In genomic region chr3:88530082-88530864, GRCm38 (mm10) we compare ENCODE assay signal across 9 mouse cellular contexts. TPM values are rescaled to one million over a fixed set of nuclear protein-coding genes. Genes with fewer than 3 reads are reported as not detected.
DNase-seq lines count a peak whose midpoint lies in the region; ATAC-seq and TF ChIP-seq lines count a peak whose summit lies in the region.
"Had no signal": no experiment of that assay in that cellular context is flagged by ENCODE, and none has a peak within 500 bp of the region (broad histone marks: within the 10 kb centered on the region; RNA-seq: fewer than 3 reads in every experiment).

No protein-coding gene starts in this region.

- WGBS in heart, postnatal 0 days = 34% methylated on average over 11 of the region's 11 CpGs
- 9% methylated on average over 11 of the region's 11 CpGs for WGBS in midbrain, embryonic 10.5 days

- H3K9ac ChIP-seq in ES-Bruce4 (ENCODE audit: low read depth, poor library complexity, severe bottlenecking) = peak overlapping the region; percentile 84
- peak overlapping the region; percentile 40; the same call in 1 of the 2 replicates for H3K9ac ChIP-seq in heart, postnatal 0 days (replicated peaks; ENCODE audit: low read depth, low read length)

- TF ChIP-seq CTCF in ES-Bruce4 (IDR thresholded peaks at IDR 0.05; ENCODE audit: low read depth, low read length) = no peak
- no peak for TF ChIP-seq CTCF in heart, postnatal 0 days (IDR thresholded peaks at IDR 0.05; ENCODE audit: low read depth)

- H3K9me3 ChIP-seq in ES-Bruce4 (replicated peaks; ENCODE audit: control insufficient read depth, insufficient read depth, low read length, poor library complexity, severe bottlenecking) = no peaks in the 10 kb centered on the region
- H3K9me3 ChIP-seq in heart, postnatal 0 days (replicated peaks; ENCODE audit: control insufficient read depth, low read length) = no peaks in the 10 kb centered on the region
- H3K9me3 ChIP-seq in midbrain, embryonic 10.5 days (replicated peaks) = no peaks in the 10 kb centered on the region

- ATAC-seq in heart, postnatal 0 days (ENCODE audit: insufficient read depth, low read depth) = no peak

- no peaks in the 10 kb centered on the region for H3K27me3 ChIP-seq in ES-Bruce4 (ENCODE audit: control insufficient read depth, insufficient read depth, low read length, poor library complexity, severe bottlenecking)
- no peaks in the 10 kb centered on the region for H3K27me3 ChIP-seq in heart, postnatal 0 days (ENCODE audit: control insufficient read depth, insufficient read depth, low read length)
- H3K27me3 ChIP-seq in midbrain, embryonic 10.5 days (ENCODE audit: low read depth, poor library complexity, severe bottlenecking) = no peaks in the 10 kb centered on the region

- intact Hi-C loops in heart, postnatal 10 days (cut with DNase I) = no loop called here

- peaks cover 4% of the 10 kb centered on the region; the same call in 1 of the 2 replicates for H3K36me3 ChIP-seq in ES-Bruce4 (ENCODE audit: control insufficient read depth, insufficient read depth, low read length, poor library complexity, severe bottlenecking)
- no peaks in the 10 kb centered on the region; the same call in 1 of the 2 replicates for H3K36me3 ChIP-seq in heart, postnatal 0 days (replicated peaks; ENCODE audit: control insufficient read depth, insufficient read depth, low read length)
- peaks cover 18% of the 10 kb centered on the region for H3K36me3 ChIP-seq in midbrain, embryonic 10.5 days

- no peak for TF ChIP-seq POLR2A in ES-Bruce4 (IDR thresholded peaks at IDR 0.05; ENCODE audit: insufficient read depth, low read length)

- DNase-seq in heart, adult 11 months = peak; percentile 91
- DNase-seq in heart, postnatal 10 days = no peak
- DNase-seq in heart, postnatal 0 days (ENCODE audit: low spot score) = no peak
- peak; percentile 50 for DNase-seq in midbrain, embryonic 10.5 days (ENCODE audit: low spot score)
- DNase-seq in cerebellum, adult 9-10 months = no peak
- no peak for DNase-seq in urinary bladder, postnatal 36 days (ENCODE audit: low spot score in 2 of 2)
- no peak for DNase-seq in lung, postnatal 4 days

- peak overlapping the region; percentile 70 for H3K27ac ChIP-seq in ES-Bruce4 (ENCODE audit: insufficient read depth, low read length)
- H3K27ac ChIP-seq in heart, postnatal 0 days (ENCODE audit: low read depth) = peak overlapping the region; percentile 76; the same call in 1 of the 2 replicates
- peak overlapping the region; percentile 100 for H3K27ac ChIP-seq in midbrain, embryonic 10.5 days (replicated peaks)

- H3K4me1 ChIP-seq in ES-Bruce4 (ENCODE audit: control insufficient read depth, insufficient read depth, low read length) = peaks cover 9% of the 10 kb centered on the region
- H3K4me1 ChIP-seq in heart, postnatal 0 days (ENCODE audit: control insufficient read depth, insufficient read depth) = peaks cover 40% of the 10 kb centered on the region
- H3K4me1 ChIP-seq in midbrain, embryonic 10.5 days = peaks cover 71% of the 10 kb centered on the region

- TF ChIP-seq EP300 in ES-Bruce4 (IDR thresholded peaks at IDR 0.05; ENCODE audit: insufficient read depth, low read depth, low read length) = peak; percentile 63; the same call in 1 of the 2 replicates
- TF ChIP-seq EP300 in heart, postnatal 0 days (IDR thresholded peaks at IDR 0.05; ENCODE audit: low read depth) = no peak

- H3K4me3 ChIP-seq in ES-Bruce4 (ENCODE audit: low read depth, low read length) = peak overlapping the region; percentile 89
- peak overlapping the region; percentile 90 for H3K4me3 ChIP-seq in heart, postnatal 0 days (ENCODE audit: low read depth, low read length)
- H3K4me3 ChIP-seq in midbrain, embryonic 10.5 days = peak overlapping the region; percentile 87

- H3K4me2 ChIP-seq in heart, postnatal 0 days (ENCODE audit: low read depth, low read length) = peak overlapping the region; percentile 99

RNA-seq across cellular contexts. Expression of gene Mex3a, which starts 1.9 kb away (rescaled TPM):
- 1 to 10 TPM; 3.4 to 6.3 TPM for total RNA-seq in heart, postnatal 10 days (2021)
- 42.3 and 43.4 TPM in 2 replicates for polyA plus RNA-seq in ES-Bruce4 (2011; ENCODE audit: insufficient read depth, insufficient read length, low read depth, missing spikeins)
- 6.0 and 9.7 TPM in 2 replicates for total RNA-seq in heart, postnatal 0 days (2014; rRNA removed; ENCODE audit: low replicate concordance)
- 2.6 and 2.7 TPM in 2 replicates for polyA plus RNA-seq in heart, postnatal 0 days (2015; fragmentation: Nextera tagmentation; extraction: Ambion mirVana)
- polyA plus RNA-seq in midbrain, embryonic 10.5 days (2016; fragmentation: Nextera tagmentation; extraction: Ambion mirVana) = 27.7 and 33.8 TPM in 2 replicates

RNA-seq across cellular contexts. Expression of gene Rab25, which starts 17.8 kb away (rescaled TPM):
- total RNA-seq in heart, postnatal 10 days (2021) = not detected
- 33.2 and 35.1 TPM in 2 replicates for polyA plus RNA-seq in ES-Bruce4 (2011; ENCODE audit: insufficient read depth, insufficient read length, low read depth, missing spikeins)
- total RNA-seq in heart, postnatal 0 days (2014; rRNA removed; ENCODE audit: low replicate concordance) = 0.39 and 2.5 TPM in 2 replicates
- 0.16 TPM in 1 of 2 replicates, not detected in the other for polyA plus RNA-seq in heart, postnatal 0 days (2015; fragmentation: Nextera tagmentation; extraction: Ambion mirVana)
- polyA plus RNA-seq in midbrain, embryonic 10.5 days (2016; fragmentation: Nextera tagmentation; extraction: Ambion mirVana) = 0.49 and 0.79 TPM in 2 replicates
- polyA plus RNA-seq: erythroblast, embryonic 14.5 days had no signal

RNA-seq across cellular contexts. Expression of gene Lmna, which starts 20.5 kb away (rescaled TPM):
- 100 to 1,000 TPM; 164 to 173 TPM for total RNA-seq in heart, postnatal 10 days (2021)
- polyA plus RNA-seq in ES-Bruce4 (2011; ENCODE audit: insufficient read depth, insufficient read length, low read depth, missing spikeins) = 30.0 and 37.2 TPM in 2 replicates
- 156 and 210 TPM in 2 replicates for total RNA-seq in heart, postnatal 0 days (2014; rRNA removed; ENCODE audit: low replicate concordance)
- polyA plus RNA-seq in heart, postnatal 0 days (2015; fragmentation: Nextera tagmentation; extraction: Ambion mirVana) = 109 and 122 TPM in 2 replicates
- polyA plus RNA-seq in midbrain, embryonic 10.5 days (2016; fragmentation: Nextera tagmentation; extraction: Ambion mirVana) = 13.5 and 18.3 TPM in 2 replicates

RNA-seq across cellular contexts. Expression of gene Lamtor2, which starts 22.6 kb away (rescaled TPM):
- 10 to 100 TPM; 87.3 to 94.0 TPM for total RNA-seq in heart, postnatal 10 days (2021)
- polyA plus RNA-seq in ES-Bruce4 (2011; ENCODE audit: insufficient read depth, insufficient read length, low read depth, missing spikeins) = 138 and 151 TPM in 2 replicates
- total RNA-seq in heart, postnatal 0 days (2014; rRNA removed; ENCODE audit: low replicate concordance) = 3.6 and 34.6 TPM in 2 replicates
- polyA plus RNA-seq in heart, postnatal 0 days (2015; fragmentation: Nextera tagmentation; extraction: Ambion mirVana) = 131 and 136 TPM in 2 replicates
- 175 and 192 TPM in 2 replicates for polyA plus RNA-seq in midbrain, embryonic 10.5 days (2016; fragmentation: Nextera tagmentation; extraction: Ambion mirVana)

RNA-seq across cellular contexts. Expression of gene Ubqln4, which starts 23.3 kb away (rescaled TPM):
- total RNA-seq in heart, postnatal 10 days (2021) = 10 to 100 TPM; 56.5 to 57.2 TPM
- 118 and 133 TPM in 2 replicates for polyA plus RNA-seq in ES-Bruce4 (2011; ENCODE audit: insufficient read depth, insufficient read length, low read depth, missing spikeins)
- total RNA-seq in heart, postnatal 0 days (2014; rRNA removed; ENCODE audit: low replicate concordance) = 74.9 and 82.4 TPM in 2 replicates
- polyA plus RNA-seq in heart, postnatal 0 days (2015; fragmentation: Nextera tagmentation; extraction: Ambion mirVana) = 18.3 and 19.0 TPM in 2 replicates
- 71.1 and 74.1 TPM in 2 replicates for polyA plus RNA-seq in midbrain, embryonic 10.5 days (2016; fragmentation: Nextera tagmentation; extraction: Ambion mirVana)

Comparison
In these comparisons a context has a peak if more than half of its experiments do, and no peak if none do; other contexts are left out.
1. DNase-seq: peak in heart, adult 11 months (single experiment) and midbrain, embryonic 10.5 days (single experiment); none in heart, postnatal 10 days (0 of 2), heart, postnatal 0 days (single experiment), cerebellum, adult 9-10 months (single experiment), urinary bladder, postnatal 36 days (0 of 2) and lung, postnatal 4 days (0 of 2).
2. RNA of gene Rab25, which starts 17.8 kb away (polyA plus RNA-seq): 33.2 to 35.1 TPM in ES-Bruce4; 0.49 to 0.79 TPM in midbrain, embryonic 10.5 days and 0.16 TPM in heart, postnatal 0 days; every median in the first group is over 10 times any median in the second.
3. Peak in every context shown above with its lines, with median percentiles within 50 percentile points of each other: H3K27ac ChIP-seq and H3K4me3 ChIP-seq.